Mouse (Mus musculus): ENCODE measurements around the gene Vav3.

GRCm38 (mm10) chr3:109622816-109623215 is 282.4 kb downstream of the Vav3 start:
- TF ChIP-seq POLR2A (IDR thresholded peaks at IDR 0.05; ENCODE audit: extremely low read depth, insufficient read depth, low read length): no peak
- no peak for TF ChIP-seq CTCF (IDR thresholded peaks at IDR 0.05; ENCODE audit: extremely low read depth, insufficient read depth, low read length)

Measured in cortical plate, adult 2 months (tissue).